Mouse (Mus musculus) cerebellum, adult 11 months (tissue): ENCODE measurements around the gene Paqr7.
A peak's percentile ranks its signal among the peaks of the same experiment; 100 is the strongest.
"Not testable (repeated sequence)": the region's sequence is repeated elsewhere in the genome, so short reads cannot be mapped to it uniquely, and the experiment has no call there.

ENCODE experiments used
- DNase-seq: peaks from one replicate; pipeline ENCODE4 v3.0.0; 2022

Gene Paqr7

DNA sequence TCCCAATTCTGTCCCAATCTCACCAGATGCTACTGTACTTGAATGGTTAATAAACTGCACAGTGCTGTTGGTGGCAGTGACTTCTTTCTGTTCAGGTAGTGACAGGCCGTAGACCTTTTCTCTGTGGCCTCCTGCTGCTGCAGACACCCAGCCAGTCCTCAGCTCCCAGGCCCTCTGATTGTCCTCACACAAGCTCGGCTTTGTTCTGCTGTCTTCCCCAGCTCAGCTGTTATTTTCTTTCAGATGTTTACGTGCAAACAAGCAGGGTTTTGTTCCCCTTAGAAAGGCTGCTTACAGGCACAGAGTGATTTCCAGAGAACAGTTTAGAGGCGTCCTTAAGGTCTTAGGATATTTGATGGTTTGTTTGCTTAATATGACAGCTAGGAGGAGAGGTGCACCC is 22.7 kb upstream of the Paqr7 start:
- DNase-seq = no peak

- DNase-seq = no peak
These were observed 22.3 kb upstream of the Paqr7 start for GRCm38 (mm10) chr4:134474240-134474639.

DNA sequence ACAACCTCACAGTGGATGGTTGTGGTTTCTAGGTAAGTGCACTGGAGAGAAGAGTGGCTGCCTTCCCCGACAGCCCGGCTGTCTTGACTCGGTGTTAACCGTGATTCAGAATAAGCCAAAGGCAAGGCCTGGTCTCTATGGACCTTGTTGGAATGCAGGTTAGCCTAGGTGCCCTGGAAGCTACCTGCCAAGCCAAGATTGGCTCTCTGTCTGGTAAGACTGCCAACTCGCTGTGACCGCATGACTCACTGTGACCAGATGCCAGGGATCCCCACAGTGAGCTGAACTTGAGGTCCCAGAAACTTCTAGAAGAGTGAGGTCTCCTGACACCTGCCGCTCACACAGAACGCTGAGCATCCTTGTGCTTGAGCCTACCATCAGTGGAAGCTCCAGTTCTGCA is 19.6 kb upstream of the Paqr7 start:
- no peak for DNase-seq

DNA sequence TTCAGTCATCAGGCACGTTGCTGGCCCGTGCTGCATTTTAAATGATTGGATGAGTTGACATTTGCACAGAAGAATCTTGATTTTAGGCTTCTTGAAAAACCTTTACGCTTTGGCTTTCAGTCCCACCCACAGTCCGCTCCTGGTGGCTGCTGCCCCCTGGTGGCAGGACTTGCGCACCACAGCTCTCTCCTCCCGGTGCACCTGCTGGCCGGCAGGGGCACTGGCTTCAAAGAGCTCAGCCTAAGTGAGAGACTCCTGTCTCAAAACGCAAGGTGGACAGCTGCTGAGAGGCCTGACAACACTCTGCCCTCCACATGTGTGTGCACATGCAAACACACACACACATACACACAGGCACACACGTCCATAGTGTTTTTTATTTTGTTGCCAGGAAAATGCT is 18.5 kb upstream of the Paqr7 start:
- DNase-seq = peak; percentile 95

GRCm38 (mm10) chr4:134479839-134480238 is 16.7 kb upstream of the Paqr7 start:
- no peak for DNase-seq

DNA sequence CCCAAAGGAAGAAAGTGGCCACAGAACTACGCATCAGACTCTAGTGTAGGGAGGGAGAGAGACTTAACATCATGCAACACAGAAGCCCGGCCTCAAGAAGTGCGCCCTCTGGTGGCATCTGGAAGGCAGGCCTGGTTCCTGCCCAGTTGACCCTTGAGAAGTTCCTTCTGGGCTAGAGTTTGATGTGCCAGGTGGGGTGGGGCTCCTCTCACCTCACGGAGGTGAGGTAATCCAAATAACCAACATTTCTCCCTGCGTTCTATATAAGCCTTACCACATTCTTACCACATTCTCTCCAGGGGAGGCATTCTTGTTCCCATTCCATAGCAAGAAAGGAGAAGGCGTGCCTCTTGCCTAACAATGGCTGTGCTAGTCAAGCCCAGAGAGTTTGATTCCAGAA is 15.6 kb upstream of the Paqr7 start:
- DNase-seq = peak; percentile 77

- DNase-seq = no peak
These were observed 15.2 kb upstream of the Paqr7 start for GRCm38 (mm10) chr4:134481270-134481669.

DNA sequence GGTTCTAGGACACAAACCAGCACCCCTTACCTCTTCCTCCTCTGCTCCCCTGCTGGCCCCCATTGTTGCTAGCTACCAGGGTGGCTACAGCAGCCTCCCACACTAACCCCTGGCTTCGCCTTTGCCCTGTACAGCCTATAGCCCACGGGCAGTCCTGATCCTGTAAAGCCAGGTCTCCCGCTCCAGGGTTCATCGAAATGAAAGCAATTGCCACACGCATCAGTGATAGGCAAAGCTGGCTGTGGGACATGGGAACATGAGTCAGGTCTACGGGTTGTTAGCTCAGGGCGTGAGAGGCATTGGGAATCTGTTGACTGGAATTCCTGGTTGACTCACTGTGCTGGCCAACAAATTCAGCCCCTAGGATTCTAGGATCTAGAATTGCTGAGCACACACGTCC is 14.1 kb upstream of the Paqr7 start:
- DNase-seq = no peak

- no peak for DNase-seq
These were observed 13.3 kb upstream of the Paqr7 start for GRCm38 (mm10) chr4:134483078-134483688.

DNA sequence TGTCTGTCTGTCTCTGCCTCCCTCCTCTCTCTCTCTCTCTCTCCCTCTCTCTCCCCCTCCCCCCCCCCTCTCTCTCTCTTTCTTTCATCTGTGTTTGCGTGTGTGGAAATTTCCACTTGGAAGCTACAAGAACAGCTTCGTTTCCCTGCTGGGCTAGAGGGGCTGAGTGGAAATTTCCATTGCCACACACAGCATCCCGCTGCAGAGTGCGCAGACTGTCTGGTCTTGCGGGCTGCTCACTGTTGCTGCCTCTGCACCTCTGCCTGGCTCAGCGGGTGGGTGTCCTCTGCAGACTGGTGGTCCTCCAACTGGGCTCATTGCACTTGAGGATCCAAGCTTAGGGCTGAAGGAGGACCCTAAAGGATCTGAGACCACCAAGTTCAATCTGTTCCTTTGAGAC is 12.8 kb upstream of the Paqr7 start:
- DNase-seq = peak; percentile 89

DNA sequence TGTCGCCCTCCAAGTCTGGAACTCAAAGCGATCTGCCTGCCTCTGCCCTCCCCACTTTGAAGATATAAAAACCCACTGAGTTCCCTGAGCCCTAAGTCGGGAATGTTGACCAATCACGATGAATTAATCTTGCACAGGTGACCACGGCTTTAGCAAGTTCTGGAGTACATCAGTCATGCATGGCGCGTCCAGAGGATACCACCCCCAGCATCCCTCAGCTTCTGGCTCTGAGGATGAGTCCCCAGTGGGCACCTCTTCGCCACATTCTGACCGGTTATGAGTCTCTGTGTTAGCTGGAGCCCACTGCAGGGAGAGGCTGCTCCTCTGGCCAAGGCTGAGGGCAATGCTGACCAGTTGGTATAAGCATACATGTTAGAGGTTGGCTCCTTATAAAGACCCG is 12.3 kb upstream of the Paqr7 start:
- DNase-seq = peak; percentile 58

- DNase-seq = no peak
These were observed 11.2 kb upstream of the Paqr7 start for GRCm38 (mm10) chr4:134485151-134485900.

DNA sequence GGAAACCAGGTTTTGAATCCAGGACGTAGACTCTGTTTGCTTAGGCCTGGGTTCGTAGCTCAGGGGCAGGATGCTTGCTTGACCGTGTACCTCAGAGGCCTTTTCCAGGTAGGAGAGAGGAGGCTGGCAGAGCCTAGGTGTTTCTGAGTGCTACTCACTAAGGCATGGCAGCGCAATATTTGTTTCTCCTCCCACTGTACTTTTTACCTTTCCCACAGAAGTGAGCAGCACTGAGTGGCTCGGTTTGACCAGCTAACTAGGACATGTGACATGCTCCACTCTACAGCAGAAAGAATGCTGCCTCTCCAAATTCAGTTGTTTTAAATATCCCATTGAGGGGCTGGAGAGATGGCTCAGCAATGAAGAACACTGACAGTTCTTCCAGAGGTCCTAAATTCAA is 8.3 kb upstream of the Paqr7 start:
- no peak for DNase-seq

DNA sequence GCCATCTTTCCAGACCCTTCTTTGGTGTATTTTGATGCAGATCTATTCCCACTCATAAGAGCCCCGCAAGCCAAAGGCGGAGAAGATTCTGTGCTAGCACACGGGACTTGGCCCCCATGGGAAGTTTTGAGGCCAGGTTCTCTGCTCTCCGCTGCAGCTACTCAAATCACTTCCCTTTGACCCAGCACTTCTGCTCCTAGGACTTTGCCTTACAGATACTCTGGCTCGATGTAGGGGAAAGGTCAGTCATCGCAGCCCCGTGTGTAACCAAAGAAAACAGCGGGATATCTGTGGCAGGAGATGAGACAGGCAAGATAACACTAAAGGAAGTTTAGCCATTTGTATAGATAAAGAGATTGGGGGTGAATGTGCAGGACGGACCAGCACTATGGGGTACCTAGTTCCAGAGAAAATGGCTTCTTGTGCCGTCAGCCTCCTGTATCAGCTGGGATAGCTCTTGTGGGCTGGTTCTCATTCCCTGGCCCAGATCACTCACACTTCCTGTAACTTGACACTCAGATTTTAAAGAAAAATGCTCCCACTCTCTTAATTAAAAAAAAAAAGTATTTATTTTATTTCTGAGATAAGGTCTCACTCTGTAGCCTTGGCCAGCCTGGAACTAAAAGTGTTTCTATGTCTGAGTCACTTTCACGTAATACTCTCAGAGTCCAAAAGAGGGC is 6.4 kb upstream of the Paqr7 start:
- DNase-seq = no peak

GRCm38 (mm10) chr4:134491716-134492115 is 4.8 kb upstream of the Paqr7 start:
- no peak for DNase-seq

DNA sequence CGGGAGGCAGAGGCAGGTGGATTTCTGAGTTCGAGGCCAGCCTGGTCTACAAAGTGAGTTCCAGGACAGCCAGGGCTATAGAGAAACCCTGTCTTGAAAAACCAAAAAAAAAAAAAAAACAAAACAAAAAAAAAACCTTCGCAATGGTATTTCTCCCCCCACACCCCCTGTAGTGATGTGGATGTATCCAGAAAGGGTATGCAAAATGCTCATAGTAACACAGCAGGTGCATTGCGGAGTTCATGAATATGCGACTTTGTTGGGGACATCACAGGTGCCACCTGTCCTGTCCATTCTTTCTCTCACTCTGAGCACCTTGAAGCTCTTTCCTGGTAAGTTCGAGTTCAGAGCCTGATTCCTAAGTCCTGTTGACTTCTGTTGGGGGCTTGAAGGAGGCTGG is 2.3 kb upstream of the Paqr7 start:
- not testable (repeated sequence) for DNase-seq

DNA sequence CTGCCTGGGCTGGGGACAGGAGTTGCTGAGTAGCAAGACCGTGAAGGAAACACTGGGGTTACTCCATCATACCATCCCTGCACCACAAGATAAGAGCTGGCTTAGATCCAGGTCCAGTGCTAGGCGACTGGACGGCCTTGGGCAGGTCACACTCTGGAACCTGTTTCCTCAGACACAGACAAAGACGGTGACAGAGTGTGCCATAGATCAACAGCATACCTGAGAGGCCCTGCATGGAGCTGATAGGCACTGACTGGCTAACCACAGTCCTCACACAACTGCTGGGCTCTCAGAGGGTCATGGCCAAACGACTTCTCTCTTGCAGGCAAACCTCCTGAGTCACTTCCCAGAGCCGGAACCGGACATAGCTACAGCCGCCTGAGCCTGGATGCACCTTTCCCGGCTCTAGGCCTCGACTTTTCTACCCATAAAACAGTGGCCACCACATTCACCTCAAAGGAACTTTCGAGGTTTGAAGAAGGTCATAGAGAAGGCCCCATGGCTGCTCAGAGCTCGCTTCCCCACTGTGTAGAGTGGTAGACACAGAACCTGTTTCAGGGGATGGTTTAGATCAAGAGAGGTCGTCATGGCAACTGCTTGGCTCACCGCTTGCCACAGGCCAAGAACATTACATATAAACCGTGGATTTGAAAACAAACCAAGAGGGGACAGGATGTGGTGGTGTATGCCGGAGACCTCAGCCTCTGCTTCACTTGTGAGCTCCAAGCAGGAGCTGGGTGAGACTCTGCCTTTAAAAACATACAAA is 1.5 kb upstream of the Paqr7 start:
- DNase-seq = no peak

DNA sequence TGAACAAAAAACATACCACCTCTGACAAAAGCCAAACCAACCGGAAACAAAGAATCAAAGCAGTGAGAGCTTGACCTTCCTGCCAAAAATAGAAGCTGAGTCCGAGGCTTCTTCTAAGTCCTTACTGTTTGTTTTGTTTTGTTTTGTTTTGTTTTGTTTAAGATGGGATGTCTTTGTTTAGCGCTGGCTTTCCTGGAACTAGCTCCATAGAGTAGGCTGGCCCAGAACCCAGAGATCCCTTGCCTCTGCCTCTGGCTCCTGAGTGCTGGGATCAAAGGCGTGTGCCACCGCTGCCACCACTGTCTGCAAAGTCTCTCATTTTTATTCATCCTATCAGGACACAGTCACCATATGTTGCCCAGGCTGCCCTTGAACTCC is 962 bp upstream of the Paqr7 start:
- no peak for DNase-seq

DNA sequence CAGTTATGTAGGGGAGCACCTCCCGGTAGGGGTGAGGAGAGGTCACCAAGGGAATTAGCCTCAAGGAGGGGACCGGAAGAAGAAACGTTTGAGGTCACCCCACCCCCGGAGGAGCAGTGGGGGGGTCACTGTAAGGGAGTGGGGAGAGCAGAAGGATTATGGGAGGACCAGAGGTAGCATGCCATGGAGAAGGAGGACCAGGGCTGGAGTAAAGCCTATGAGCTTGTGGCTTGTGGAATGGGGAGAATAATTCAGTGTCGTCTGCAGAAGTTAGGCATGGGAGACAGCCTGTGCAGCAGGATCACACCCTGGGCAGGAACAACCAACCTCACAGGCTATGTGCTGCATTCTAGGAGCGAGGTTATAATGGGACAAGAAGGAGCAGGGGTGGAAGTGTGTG is 726 bp downstream of the Paqr7 start:
- no peak for DNase-seq

DNA sequence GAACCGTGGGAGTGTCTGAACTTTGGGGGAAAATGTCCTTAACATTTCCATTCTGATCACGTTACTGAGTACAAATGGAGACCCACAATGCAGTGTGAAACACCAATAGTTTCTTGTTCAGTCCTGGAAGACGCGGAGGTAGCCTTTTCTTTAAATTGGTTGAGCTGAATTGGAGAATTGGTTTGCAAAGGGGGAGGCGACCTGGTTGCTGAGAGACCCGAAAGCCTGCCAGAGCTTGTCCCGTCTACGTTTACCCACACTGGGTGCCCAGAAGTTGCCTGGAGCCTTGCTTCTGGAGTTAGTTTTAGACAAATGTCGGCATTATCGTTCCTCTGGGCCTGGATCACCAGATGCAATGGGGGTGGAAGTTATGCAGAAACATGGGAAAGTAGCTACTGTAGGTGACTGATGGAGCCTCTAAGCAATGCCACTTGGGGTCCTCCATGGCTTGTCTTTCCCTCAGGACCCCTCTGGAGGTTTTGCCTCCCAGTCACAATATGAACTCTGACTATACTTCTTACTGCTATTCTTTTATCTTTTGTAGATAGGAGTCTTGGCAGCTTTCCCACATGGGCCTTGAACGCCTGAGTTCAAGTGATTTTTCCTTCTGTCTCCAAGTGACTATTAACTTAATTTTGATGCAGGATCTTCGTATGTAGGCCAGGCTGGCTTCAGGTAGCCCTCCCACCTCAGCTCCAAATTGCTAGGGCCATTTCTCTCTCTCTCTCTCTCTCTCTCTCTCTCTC is 1.7 kb downstream of the Paqr7 start:
- no peak for DNase-seq

- not testable (repeated sequence) for DNase-seq
These were observed 2.5 kb downstream of the Paqr7 start for GRCm38 (mm10) chr4:134498983-134499382.

DNA sequence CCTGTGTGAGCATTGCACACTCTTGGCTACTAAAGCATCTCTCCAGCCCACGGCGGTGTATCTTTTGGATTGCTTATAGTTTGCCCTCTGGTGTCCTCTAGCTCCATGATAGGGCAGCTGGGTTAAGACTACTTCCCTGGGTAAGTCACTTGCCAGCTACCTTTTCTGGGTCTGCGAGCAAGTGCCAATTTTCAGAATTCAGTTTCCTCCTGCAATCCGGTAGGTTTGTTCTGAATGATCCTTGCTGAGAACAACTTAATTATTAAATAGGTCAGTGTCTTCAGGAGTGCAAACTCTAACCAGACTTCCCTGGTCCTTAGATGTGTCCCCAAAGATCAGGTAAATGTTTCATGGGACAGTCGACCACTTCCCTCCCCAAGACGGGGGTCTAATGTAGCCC is 4.6 kb downstream of the Paqr7 start:
- no peak for DNase-seq
